Mouse (Mus musculus): ENCODE measurements around the gene Gm11214. TPM values are rescaled to one million over a fixed set of nuclear protein-coding genes. Genes with fewer than 3 reads are reported as not detected.

Gm11214 gene
- polyA plus RNA-seq, 1 experiment from 2014 or later, result not detected

DNA sequence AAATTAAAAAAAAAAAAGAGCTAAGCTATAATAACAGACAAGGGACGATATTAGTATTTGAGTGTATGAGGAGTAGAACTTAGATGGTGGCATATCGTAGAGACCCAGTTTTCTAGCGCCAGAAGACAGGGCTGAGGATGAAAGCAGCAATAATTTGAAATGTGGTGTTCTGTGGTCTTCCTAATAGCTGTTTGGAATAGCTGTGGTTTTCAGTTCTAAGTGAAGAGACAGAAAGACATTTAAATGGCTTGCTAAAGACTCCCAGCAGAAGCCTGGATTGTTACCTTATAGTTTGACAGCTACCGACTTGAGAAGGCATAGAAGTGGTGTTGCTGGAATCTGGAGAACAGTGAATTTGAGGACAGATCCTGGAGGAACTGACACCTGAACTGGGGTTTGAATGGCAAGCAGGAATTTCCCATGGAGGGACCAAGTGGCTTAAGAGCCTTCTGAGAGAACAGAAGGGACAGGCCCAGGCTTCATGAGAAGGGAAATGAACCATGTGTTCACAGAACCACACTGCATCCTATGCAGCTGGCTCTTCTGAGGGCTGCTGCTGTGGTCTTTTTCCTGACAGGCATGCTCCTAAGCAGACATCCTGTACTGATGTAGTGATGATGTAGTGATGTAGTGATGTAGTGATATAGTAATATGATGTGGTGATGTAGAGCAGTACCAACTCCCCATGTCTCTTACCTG, 39.0 kb upstream of the Gm11214 start:
- no peak for ATAC-seq
- no peaks in the 10 kb centered on the region for H3K36me3 ChIP-seq (replicated peaks; ENCODE audit: insufficient read depth, low read length)
- no peak for DNase-seq
- H3K27ac ChIP-seq (ENCODE audit: low read depth), result no peak overlapping the region
- 69% methylated on average over 4 of the region's 4 CpGs for WGBS (ENCODE audit: insufficient replicate concordance)
- no peaks in the 10 kb centered on the region for H3K27me3 ChIP-seq (ENCODE audit: insufficient read depth, low read length)
- H3K4me1 ChIP-seq (ENCODE audit: insufficient read depth), result no peaks in the 10 kb centered on the region
- no peak overlapping the region for H3K9ac ChIP-seq (replicated peaks)
- no peak overlapping the region for H3K4me3 ChIP-seq (ENCODE audit: low read depth, low read length)
- H3K9me3 ChIP-seq (ENCODE audit: low read length), result no peaks in the 10 kb centered on the region
- no peak for TF ChIP-seq EP300 (IDR thresholded peaks at IDR 0.05; ENCODE audit: low read depth)
- no peak for TF ChIP-seq CTCF (IDR thresholded peaks at IDR 0.05; ENCODE audit: low read depth)
- no peak overlapping the region for H3K4me2 ChIP-seq (ENCODE audit: low read depth, low read length)

DNA sequence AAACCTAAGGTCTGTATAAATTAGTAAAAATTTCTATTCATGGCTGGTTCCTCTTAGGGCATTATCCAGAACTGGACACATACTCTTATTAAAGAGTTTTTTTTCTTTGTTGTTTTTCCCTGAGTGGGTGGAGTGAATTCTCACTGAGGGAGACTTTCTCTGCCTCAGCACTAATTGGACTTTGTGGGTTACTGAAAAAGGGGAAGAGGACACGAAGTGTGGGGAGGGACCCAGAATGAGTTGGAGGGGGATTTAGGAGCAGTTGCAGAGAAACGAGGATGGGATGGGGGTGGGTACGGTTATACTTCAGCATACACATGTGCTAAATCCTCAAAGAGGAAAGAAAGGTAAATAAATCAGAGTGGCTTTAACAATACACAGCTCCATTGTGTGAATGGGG, 36.6 kb upstream of the Gm11214 start:
- Histone ChIP-seq H3K36me3 (replicated peaks; ENCODE audit: insufficient read depth, low read length) (no peaks in the 10 kb centered on the region), H3K9me3 (ENCODE audit: low read length) (no peaks in the 10 kb centered on the region), H3K27me3 (ENCODE audit: insufficient read depth, low read length) (no peaks in the 10 kb centered on the region), H3K4me1 (ENCODE audit: insufficient read depth) (no peaks in the 10 kb centered on the region), H3K4me3 (ENCODE audit: low read depth, low read length) (no peak overlapping the region), H3K27ac (ENCODE audit: low read depth) (no peak overlapping the region), H3K4me2 (ENCODE audit: low read depth, low read length) (no peak overlapping the region), H3K9ac (replicated peaks) (no peak overlapping the region)
- ATAC-seq (no peak), DNase-seq (no peak)
- TF ChIP-seq CTCF (IDR thresholded peaks at IDR 0.05; ENCODE audit: low read depth), result no peak
- WGBS (ENCODE audit: insufficient replicate concordance), result 30% methylated on average over 3 of the region's 3 CpGs

- no peak for TF ChIP-seq EP300 (IDR thresholded peaks at IDR 0.05; ENCODE audit: low read depth)
- no peak for TF ChIP-seq CTCF (IDR thresholded peaks at IDR 0.05; ENCODE audit: low read depth)
- Histone ChIP-seq H3K27ac (ENCODE audit: low read depth) (no peak overlapping the region), H3K4me1 (ENCODE audit: insufficient read depth) (no peaks in the 10 kb centered on the region), H3K9ac (replicated peaks) (no peak overlapping the region), H3K9me3 (ENCODE audit: low read length) (no peaks in the 10 kb centered on the region), H3K27me3 (ENCODE audit: insufficient read depth, low read length) (no peaks in the 10 kb centered on the region), H3K4me3 (ENCODE audit: low read depth, low read length) (no peak overlapping the region), H3K4me2 (ENCODE audit: low read depth, low read length) (no peak overlapping the region), H3K36me3 (replicated peaks; ENCODE audit: insufficient read depth, low read length) (no peaks in the 10 kb centered on the region)
- WGBS (ENCODE audit: insufficient replicate concordance), result 81% methylated on average over 4 of the region's 4 CpGs
- no peak for DNase-seq
- ATAC-seq, result no peak
Measured at GRCm38 (mm10) chr4:63696921-63697320, 33.7 kb upstream of the Gm11214 start.

GRCm38 (mm10) chr4:63692351-63692750, 29.2 kb upstream of the Gm11214 start:
- TF ChIP-seq CTCF (IDR thresholded peaks at IDR 0.05; ENCODE audit: low read depth) (no peak), EP300 (IDR thresholded peaks at IDR 0.05; ENCODE audit: low read depth) (no peak)
- Histone ChIP-seq H3K36me3 (replicated peaks; ENCODE audit: insufficient read depth, low read length) (no peaks in the 10 kb centered on the region), H3K4me2 (ENCODE audit: low read depth, low read length) (no peak overlapping the region), H3K27ac (ENCODE audit: low read depth) (no peak overlapping the region), H3K27me3 (ENCODE audit: insufficient read depth, low read length) (no peaks in the 10 kb centered on the region), H3K9me3 (ENCODE audit: low read length) (no peaks in the 10 kb centered on the region), H3K4me3 (ENCODE audit: low read depth, low read length) (no peak overlapping the region), H3K4me1 (ENCODE audit: insufficient read depth) (no peaks in the 10 kb centered on the region), H3K9ac (replicated peaks) (no peak overlapping the region)
- ATAC-seq, result no peak
- no peak for DNase-seq

GRCm38 (mm10) chr4:63687429-63687828, 24.2 kb upstream of the Gm11214 start:
- Histone ChIP-seq H3K27ac (ENCODE audit: low read depth) (no peak overlapping the region), H3K27me3 (ENCODE audit: insufficient read depth, low read length) (peaks cover 4% of the 10 kb centered on the region; the same call in 1 of the 2 replicates), H3K9me3 (ENCODE audit: low read length) (no peaks in the 10 kb centered on the region), H3K36me3 (replicated peaks; ENCODE audit: insufficient read depth, low read length) (no peaks in the 10 kb centered on the region), H3K9ac (replicated peaks) (no peak overlapping the region), H3K4me1 (ENCODE audit: insufficient read depth) (no peaks in the 10 kb centered on the region), H3K4me2 (ENCODE audit: low read depth, low read length) (no peak overlapping the region), H3K4me3 (ENCODE audit: low read depth, low read length) (no peak overlapping the region)
- WGBS (ENCODE audit: insufficient replicate concordance), result 72% methylated on average over 8 of the region's 8 CpGs
- TF ChIP-seq EP300 (IDR thresholded peaks at IDR 0.05; ENCODE audit: low read depth) (no peak), CTCF (IDR thresholded peaks at IDR 0.05; ENCODE audit: low read depth) (no peak)
- ATAC-seq (no peak), DNase-seq (no peak)

DNA sequence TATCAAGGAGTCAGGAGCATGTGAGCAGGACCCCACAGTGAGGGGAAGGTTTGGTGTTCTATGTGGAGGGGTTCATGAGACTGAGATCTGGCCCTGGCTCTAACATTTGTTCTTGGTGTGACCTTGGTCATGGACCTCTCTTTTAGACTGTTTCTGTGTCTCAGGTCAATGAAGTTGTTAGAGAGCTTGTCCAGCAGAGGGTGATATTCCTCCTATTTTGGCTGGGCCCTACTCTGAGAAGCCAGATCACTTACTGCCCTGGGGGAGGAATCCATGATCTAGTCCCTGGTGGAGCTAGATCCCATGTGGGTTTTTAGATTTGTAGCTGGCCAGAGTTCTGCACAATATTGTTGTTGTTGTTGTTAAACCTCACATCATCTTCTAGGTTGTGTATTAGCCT, 23.0 kb upstream of the Gm11214 start:
- H3K4me1 ChIP-seq (ENCODE audit: insufficient read depth), result no peaks in the 10 kb centered on the region

DNA sequence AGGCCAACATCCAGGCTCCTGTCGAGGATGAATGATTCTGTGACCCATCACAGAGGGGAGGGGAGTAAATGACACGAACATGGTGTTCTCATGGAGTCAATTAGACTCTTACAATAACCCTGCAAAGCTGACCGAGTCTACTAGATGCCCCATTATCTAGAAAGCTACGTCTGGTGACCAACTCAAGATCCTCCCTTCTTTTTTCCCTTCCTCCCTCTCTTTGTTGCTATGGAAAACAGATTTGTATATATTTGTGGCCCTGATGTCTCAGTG, 22.0 kb upstream of the Gm11214 start:
- H3K4me2 ChIP-seq (ENCODE audit: low read depth, low read length), result no peak overlapping the region
- H3K27me3 ChIP-seq (ENCODE audit: insufficient read depth, low read length), result peaks cover 4% of the 10 kb centered on the region; the same call in 1 of the 2 replicates
- no peak for DNase-seq
- no peaks in the 10 kb centered on the region for H3K9me3 ChIP-seq (ENCODE audit: low read length)
- TF ChIP-seq EP300 (IDR thresholded peaks at IDR 0.05; ENCODE audit: low read depth) (no peak), CTCF (IDR thresholded peaks at IDR 0.05; ENCODE audit: low read depth) (no peak)
- no peak overlapping the region for H3K27ac ChIP-seq (ENCODE audit: low read depth)
- no peak overlapping the region for H3K9ac ChIP-seq (replicated peaks)
- ATAC-seq, result no peak
- no peaks in the 10 kb centered on the region for H3K36me3 ChIP-seq (replicated peaks; ENCODE audit: insufficient read depth, low read length)
- H3K4me1 ChIP-seq (ENCODE audit: insufficient read depth), result no peaks in the 10 kb centered on the region
- 57% methylated on average over 4 of the region's 4 CpGs for WGBS (ENCODE audit: insufficient replicate concordance)
- no peak overlapping the region for H3K4me3 ChIP-seq (ENCODE audit: low read depth, low read length)

More for the DNA sequence above, 23.0 kb upstream of the Gm11214 start:
- Histone ChIP-seq H3K9me3 (ENCODE audit: low read length) (no peaks in the 10 kb centered on the region), H3K4me2 (ENCODE audit: low read depth, low read length) (no peak overlapping the region), H3K27ac (ENCODE audit: low read depth) (no peak overlapping the region), H3K27me3 (ENCODE audit: insufficient read depth, low read length) (peaks cover 4% of the 10 kb centered on the region; the same call in 1 of the 2 replicates), H3K4me3 (ENCODE audit: low read depth, low read length) (no peak overlapping the region), H3K36me3 (replicated peaks; ENCODE audit: insufficient read depth, low read length) (no peaks in the 10 kb centered on the region), H3K9ac (replicated peaks) (no peak overlapping the region)
- peak; percentile 25 for DNase-seq
- TF ChIP-seq EP300 (IDR thresholded peaks at IDR 0.05; ENCODE audit: low read depth) (no peak), CTCF (IDR thresholded peaks at IDR 0.05; ENCODE audit: low read depth) (peak; percentile 76)
- no peak for ATAC-seq
